Mouse (Mus musculus): ENCODE measurements around the gene Tigit. TPM values are rescaled to one million over a fixed set of nuclear protein-coding genes. Genes with fewer than 3 reads are reported as not detected.

Tigit gene
- total and polyA plus RNA-seq, 2 experiments from 2014 or later, result 0.17 TPM; not detected in 1

- H3K4me3 ChIP-seq (ENCODE audit: low read depth, low read length), result no peak overlapping the region
- no peaks in the 10 kb centered on the region for H3K36me3 ChIP-seq (ENCODE audit: insufficient read depth)
- H3K9ac ChIP-seq, result no peak overlapping the region
- no peak overlapping the region for H3K27ac ChIP-seq (ENCODE audit: low read depth, low read length)
- ATAC-seq (no peak), DNase-seq (no peak)
- H3K27me3 ChIP-seq (ENCODE audit: insufficient read depth, low read length), result no peaks in the 10 kb centered on the region
- TF ChIP-seq CTCF (IDR thresholded peaks at IDR 0.05; ENCODE audit: low read depth), result no peak
- 94% methylated on average over 1 of the region's 1 CpGs for WGBS
- H3K4me1 ChIP-seq (ENCODE audit: insufficient read depth), result no peaks in the 10 kb centered on the region
- H3K9me3 ChIP-seq (ENCODE audit: low read length), result no peaks in the 10 kb centered on the region
- no peak overlapping the region for H3K4me2 ChIP-seq (ENCODE audit: low read depth)
These were observed 8.0 kb upstream of the Tigit start for GRCm38 (mm10) chr16:43671972-43672371.

GRCm38 (mm10) chr16:43668294-43668693 is 4.3 kb upstream of the Tigit start:
- 96% methylated on average over 3 of the region's 3 CpGs for WGBS

GRCm38 (mm10) chr16:43664861-43665260 is 915 bp upstream of the Tigit start:
- Histone ChIP-seq H3K4me2 (ENCODE audit: low read depth) (no peak overlapping the region), H3K9ac (no peak overlapping the region), H3K27me3 (ENCODE audit: insufficient read depth, low read length) (no peaks in the 10 kb centered on the region), H3K9me3 (ENCODE audit: low read length) (no peaks in the 10 kb centered on the region), H3K36me3 (ENCODE audit: insufficient read depth) (no peaks in the 10 kb centered on the region), H3K27ac (ENCODE audit: low read depth, low read length) (no peak overlapping the region), H3K4me3 (ENCODE audit: low read depth, low read length) (no peak overlapping the region), H3K4me1 (ENCODE audit: insufficient read depth) (no peaks in the 10 kb centered on the region)
- DNase-seq, result no peak
- no peak for TF ChIP-seq CTCF (IDR thresholded peaks at IDR 0.05; ENCODE audit: low read depth)
- no peak for ATAC-seq

More at GRCm38 (mm10) chr16:43668294-43668693, 4.3 kb upstream of the Tigit start:
- Histone ChIP-seq H3K4me2 (ENCODE audit: low read depth) (no peak overlapping the region), H3K36me3 (ENCODE audit: insufficient read depth) (no peaks in the 10 kb centered on the region), H3K27me3 (ENCODE audit: insufficient read depth, low read length) (no peaks in the 10 kb centered on the region), H3K27ac (ENCODE audit: low read depth, low read length) (no peak overlapping the region), H3K9me3 (ENCODE audit: low read length) (no peaks in the 10 kb centered on the region), H3K9ac (no peak overlapping the region), H3K4me3 (ENCODE audit: low read depth, low read length) (no peak overlapping the region), H3K4me1 (ENCODE audit: insufficient read depth) (no peaks in the 10 kb centered on the region)
- ATAC-seq (no peak), DNase-seq (no peak)
- no peak for TF ChIP-seq CTCF (IDR thresholded peaks at IDR 0.05; ENCODE audit: low read depth)

- H3K27me3 ChIP-seq (ENCODE audit: insufficient read depth, low read length), result no peaks in the 10 kb centered on the region
- H3K4me3 ChIP-seq (ENCODE audit: low read depth, low read length), result no peak overlapping the region
- TF ChIP-seq CTCF (IDR thresholded peaks at IDR 0.05; ENCODE audit: low read depth), result no peak
- no peak overlapping the region for H3K9ac ChIP-seq
- H3K4me1 ChIP-seq (ENCODE audit: insufficient read depth), result no peaks in the 10 kb centered on the region
- no peaks in the 10 kb centered on the region for H3K9me3 ChIP-seq (ENCODE audit: low read length)
- no peaks in the 10 kb centered on the region for H3K36me3 ChIP-seq (ENCODE audit: insufficient read depth)
- no peak for DNase-seq
- no peak overlapping the region for H3K4me2 ChIP-seq (ENCODE audit: low read depth)
- no peak for ATAC-seq
- WGBS, result 89% methylated on average over 10 of the region's 10 CpGs
- no peak overlapping the region for H3K27ac ChIP-seq (ENCODE audit: low read depth, low read length)
These were observed 1.6 kb downstream of the Tigit start for GRCm38 (mm10) chr16:43662124-43663004.

GRCm38 (mm10) chr16:43661576-43661975 is 2.4 kb downstream of the Tigit start:
- 95% methylated on average over 5 of the region's 5 CpGs for WGBS
- no peak overlapping the region for H3K4me3 ChIP-seq (ENCODE audit: low read depth, low read length)
- H3K9me3 ChIP-seq (ENCODE audit: low read length), result no peaks in the 10 kb centered on the region
- H3K36me3 ChIP-seq (ENCODE audit: insufficient read depth), result no peaks in the 10 kb centered on the region
- no peaks in the 10 kb centered on the region for H3K4me1 ChIP-seq (ENCODE audit: insufficient read depth)
- no peak overlapping the region for H3K4me2 ChIP-seq (ENCODE audit: low read depth)
- no peak for ATAC-seq
- no peak for DNase-seq
- H3K9ac ChIP-seq, result no peak overlapping the region
- no peaks in the 10 kb centered on the region for H3K27me3 ChIP-seq (ENCODE audit: insufficient read depth, low read length)
- no peak for TF ChIP-seq CTCF (IDR thresholded peaks at IDR 0.05; ENCODE audit: low read depth)
- no peak overlapping the region for H3K27ac ChIP-seq (ENCODE audit: low read depth, low read length)

- Histone ChIP-seq H3K4me3 (ENCODE audit: low read depth, low read length) (no peak overlapping the region), H3K4me1 (ENCODE audit: insufficient read depth) (no peaks in the 10 kb centered on the region), H3K36me3 (ENCODE audit: insufficient read depth) (no peaks in the 10 kb centered on the region), H3K9me3 (ENCODE audit: low read length) (no peaks in the 10 kb centered on the region), H3K27ac (ENCODE audit: low read depth, low read length) (no peak overlapping the region), H3K9ac (no peak overlapping the region), H3K4me2 (ENCODE audit: low read depth) (no peak overlapping the region), H3K27me3 (ENCODE audit: insufficient read depth, low read length) (no peaks in the 10 kb centered on the region)
- TF ChIP-seq CTCF (IDR thresholded peaks at IDR 0.05; ENCODE audit: low read depth), result no peak
- ATAC-seq (no peak), DNase-seq (no peak)
- WGBS, result 92% methylated on average over 6 of the region's 6 CpGs
These were observed 8.7 kb downstream of the Tigit start for GRCm38 (mm10) chr16:43655183-43655787.

GRCm38 (mm10) chr16:43654269-43654668 is 9.7 kb downstream of the Tigit start:
- no peak overlapping the region for H3K4me3 ChIP-seq (ENCODE audit: low read depth, low read length)
- H3K27ac ChIP-seq (ENCODE audit: low read depth, low read length), result no peak overlapping the region
- no peak overlapping the region for H3K9ac ChIP-seq
- H3K36me3 ChIP-seq (ENCODE audit: insufficient read depth), result no peaks in the 10 kb centered on the region
- H3K27me3 ChIP-seq (ENCODE audit: insufficient read depth, low read length), result no peaks in the 10 kb centered on the region
- H3K4me1 ChIP-seq (ENCODE audit: insufficient read depth), result no peaks in the 10 kb centered on the region
- no peak for DNase-seq
- ATAC-seq, result no peak
- H3K4me2 ChIP-seq (ENCODE audit: low read depth), result no peak overlapping the region
- no peaks in the 10 kb centered on the region for H3K9me3 ChIP-seq (ENCODE audit: low read length)
- WGBS, result 88% methylated on average over 3 of the region's 3 CpGs
- TF ChIP-seq CTCF (IDR thresholded peaks at IDR 0.05; ENCODE audit: low read depth), result no peak

Data from forebrain, postnatal 0 days (tissue).